Mouse (Mus musculus) CH12.LX (cell line): ENCODE measurements at regions not wholly inside any gene's neighbourhood (a gene's known extent, or its start where the extent isn't known, plus 50 kb on each side); places are given as distances from the start of the nearest gene placed in this dataset.

Experiments
- DNase-seq: peaks from one replicate; pipeline ENCODE4 v3.0.0-alpha.2; 2013; ENCODE audit errors: extremely low read depth
- H3K27ac ChIP-seq: 2 replicates; pipeline ENCODE4 v1.5.1; 2012; ENCODE audit warnings: low read depth, mild to moderate bottlenecking, control low read depth, moderate library complexity; ENCODE audit not compliant: insufficient read depth
- H3K27me3 ChIP-seq: replicated peaks from 2 replicates; pipeline ENCODE3; 2012; ENCODE audit warnings: inconsistent platforms
- H3K36me3 ChIP-seq, 2 experiments: replicated peaks in 1 of 2; 2 replicates each; pipeline versions ENCODE3 to v1.6.1; 2012; ENCODE audit warnings: inconsistent platforms in 1 of 2, low read length in 1 of 2, mild to moderate bottlenecking in 1 of 2, mixed read lengths in 1 of 2, moderate library complexity in 1 of 2; ENCODE audit not compliant: control insufficient read depth in 1 of 2, insufficient read depth in 1 of 2
- H3K4me1 ChIP-seq, 2 experiments: 2 replicates each; pipeline ENCODE4 v1.6.1; 2012; ENCODE audit warnings: inconsistent platforms in 1 of 2, moderate library complexity in 1 of 2; ENCODE audit not compliant: insufficient read depth in 2 of 2, control insufficient read depth in 1 of 2
- H3K4me2 ChIP-seq: 2 replicates; pipeline ENCODE4 v1.6.1; 2012; ENCODE audit warnings: low read depth, mild to moderate bottlenecking, control low read depth; ENCODE audit not compliant: poor library complexity, insufficient read depth, severe bottlenecking
- H3K4me3 ChIP-seq, 3 experiments: fragments of 150-350 bp in 1 of 3; sonication (generic) in 1 of 3; replicated peaks in 1 of 3; 2 replicates each; pipeline versions ENCODE3 to v1.5.1; 2011 to 2012; ENCODE audit warnings: low read depth in 2 of 3, low read length in 2 of 3, mild to moderate bottlenecking in 2 of 3, moderate library complexity in 2 of 3, control low read depth in 1 of 3, improper control_type of control experiment in 1 of 3, inconsistent platforms in 1 of 3, mixed read lengths in 1 of 3; ENCODE audit not compliant: poor library complexity in 1 of 3
- H3K79me2 ChIP-seq: replicated peaks from 2 replicates; pipeline ENCODE4 v1.6.1; 2012; ENCODE audit warnings: mild to moderate bottlenecking, moderate library complexity; ENCODE audit not compliant: control insufficient read depth, poor library complexity, insufficient read depth, severe bottlenecking; ENCODE audit errors: extremely low read depth
- H3K9ac ChIP-seq: 2 replicates; pipeline ENCODE4 v1.6.1; 2012; ENCODE audit warnings: low read depth, mild to moderate bottlenecking, control low read depth, moderate library complexity; ENCODE audit not compliant: insufficient read depth
- H3K9me3 ChIP-seq: replicated peaks from 2 replicates; pipeline ENCODE3; 2012; ENCODE audit warnings: low read length, inconsistent platforms, mixed read lengths
- BHLHE40 ChIP-seq: IDR thresholded peaks from 2 replicates; pipeline ENCODE4 v1.6.1; 2011; ENCODE audit warnings: mild to moderate bottlenecking, low read depth, low read length, improper control_type of control experiment
- CHD1 ChIP-seq: IDR thresholded peaks from 2 replicates; pipeline ENCODE4 v1.6.1; 2012; ENCODE audit warnings: low read depth, low read length, improper control_type of control experiment, inconsistent platforms
- CHD2 ChIP-seq: IDR thresholded peaks from 2 replicates; pipeline ENCODE4 v1.6.1; 2011; ENCODE audit warnings: low read length, improper control_type of control experiment
- CTCF ChIP-seq, 2 experiments: IDR thresholded peaks in 1 of 2; conservative IDR thresholded peaks in 1 of 2; 2 replicates each; pipeline ENCODE4 v1.5.1; 2011 to 2012; ENCODE audit warnings: low read depth in 2 of 2, low read length in 2 of 2, improper control_type of control experiment in 1 of 2, inconsistent platforms in 1 of 2, mild to moderate bottlenecking in 1 of 2, moderate library complexity in 1 of 2
- E2F4 ChIP-seq: IDR thresholded peaks from 2 replicates; pipeline ENCODE4 v1.6.1; 2011; ENCODE audit warnings: low read depth, low read length, improper control_type of control experiment; ENCODE audit not compliant: insufficient replicate concordance
- EP300 ChIP-seq: IDR thresholded peaks from 2 replicates; pipeline ENCODE4 v1.6.1; 2011; ENCODE audit warnings: low read length, improper control_type of control experiment
- ETS1 ChIP-seq: conservative IDR thresholded peaks from 2 replicates; pipeline ENCODE4 v1.6.1; 2012; ENCODE audit warnings: low read depth, mild to moderate bottlenecking, inconsistent platforms, low read length, improper control_type of control experiment, moderate library complexity
- HCFC1 ChIP-seq: IDR thresholded peaks from 2 replicates; pipeline ENCODE4 v1.6.1; 2012; ENCODE audit warnings: low read depth, mild to moderate bottlenecking, inconsistent platforms, low read length, improper control_type of control experiment
- JUN ChIP-seq: IDR thresholded peaks from 2 replicates; pipeline ENCODE4 v1.6.1; 2011; ENCODE audit warnings: low read depth, mild to moderate bottlenecking, low read length, improper control_type of control experiment, moderate library complexity; ENCODE audit not compliant: insufficient read depth
- JUND ChIP-seq: conservative IDR thresholded peaks from 2 replicates; pipeline ENCODE4 v1.6.1; 2011; ENCODE audit warnings: low read depth, low read length, improper control_type of control experiment
- KAT2A ChIP-seq: IDR thresholded peaks from 2 replicates; pipeline ENCODE4 v1.6.1; 2012; ENCODE audit warnings: low read length, improper control_type of control experiment, inconsistent platforms; ENCODE audit not compliant: insufficient replicate concordance
- MAFK ChIP-seq: IDR thresholded peaks from 2 replicates; pipeline ENCODE4 v1.6.1; 2011; ENCODE audit warnings: low read length, improper control_type of control experiment; ENCODE audit not compliant: insufficient replicate concordance
- MEF2A ChIP-seq: IDR thresholded peaks from 2 replicates; pipeline ENCODE4 v1.6.1; 2014; ENCODE audit warnings: low read depth, mild to moderate bottlenecking, inconsistent platforms, low read length, improper control_type of control experiment, borderline replicate concordance
- MXI1 ChIP-seq: IDR thresholded peaks from 2 replicates; pipeline ENCODE4 v1.6.1; 2011; ENCODE audit warnings: mild to moderate bottlenecking, low read depth, low read length, improper control_type of control experiment
- MYC ChIP-seq: IDR thresholded peaks from 2 replicates; pipeline ENCODE4 v1.6.1; 2011; ENCODE audit warnings: low read depth, mild to moderate bottlenecking, improper control_type of control experiment, low read length
- POLR2A ChIP-seq: IDR thresholded peaks from 2 replicates; pipeline ENCODE4 v1.6.1; 2011; ENCODE audit warnings: low read depth, mild to moderate bottlenecking, improper control_type of control experiment, low read length
- POLR2AphosphoS2 ChIP-seq: IDR thresholded peaks from 2 replicates; pipeline ENCODE4 v1.6.1; 2011; ENCODE audit warnings: low read depth, low read length, improper control_type of control experiment
- RAD21 ChIP-seq: IDR thresholded peaks from 2 replicates; pipeline ENCODE4 v1.6.1; 2011; ENCODE audit warnings: low read depth, mild to moderate bottlenecking, low read length, improper control_type of control experiment, moderate library complexity
- RCOR1 ChIP-seq: conservative IDR thresholded peaks from 2 replicates; pipeline ENCODE4 v1.6.1; 2012; ENCODE audit warnings: low read depth, mild to moderate bottlenecking, inconsistent platforms, low read length, improper control_type of control experiment
- SIN3A ChIP-seq: IDR thresholded peaks from 2 replicates; pipeline ENCODE4 v1.6.1; 2012; ENCODE audit warnings: low read length, improper control_type of control experiment, inconsistent platforms
- TBP ChIP-seq: conservative IDR thresholded peaks from 2 replicates; pipeline ENCODE4 v1.6.1; 2011; ENCODE audit warnings: low read depth, low read length, improper control_type of control experiment
- TCF12 ChIP-seq: IDR thresholded peaks from 2 replicates; pipeline ENCODE4 v1.6.1; 2014; ENCODE audit warnings: low read depth, mild to moderate bottlenecking, inconsistent platforms, low read length, improper control_type of control experiment
- USF1 ChIP-seq: IDR thresholded peaks from 2 replicates; pipeline ENCODE4 v1.6.1; 2014; ENCODE audit warnings: low read depth, mild to moderate bottlenecking, inconsistent platforms, low read length, improper control_type of control experiment
- ZC3H11A ChIP-seq: IDR thresholded peaks from 2 replicates; pipeline ENCODE4 v1.6.1; 2012; ENCODE audit warnings: low read depth, mild to moderate bottlenecking, inconsistent platforms, low read length, improper control_type of control experiment
- ZKSCAN1 ChIP-seq: IDR thresholded peaks from 2 replicates; pipeline ENCODE4 v1.6.1; 2012; ENCODE audit warnings: low read depth, inconsistent platforms, low read length, improper control_type of control experiment, borderline replicate concordance
- ZMIZ1 ChIP-seq: IDR thresholded peaks from 2 replicates; pipeline ENCODE4 v1.6.1; 2012; ENCODE audit warnings: low read depth, mild to moderate bottlenecking, inconsistent platforms, low read length, improper control_type of control experiment
- dilution Hi-C: fragments of 300-500 bp; cut with MboI; formaldehyde crosslinking; loops from 2 replicates; pipeline ENCODE4 v1.14.3; 2020; ENCODE audit warnings: low sequenced_read_pairs; ENCODE audit not compliant: extremely low pct_unique_long_range_greater_than_20kb, extremely low pct_ligation_motif_present
- in situ Hi-C: fragments of 300-500 bp; cut with MboI; formaldehyde crosslinking; loops from 3 replicates; pipeline ENCODE4 v1.14.3; 2019; ENCODE audit warnings: low sequenced_read_pairs, low pct_ligation_motif_present, low pct_unique_long_range_greater_than_20kb, mixed read lengths

DNA sequence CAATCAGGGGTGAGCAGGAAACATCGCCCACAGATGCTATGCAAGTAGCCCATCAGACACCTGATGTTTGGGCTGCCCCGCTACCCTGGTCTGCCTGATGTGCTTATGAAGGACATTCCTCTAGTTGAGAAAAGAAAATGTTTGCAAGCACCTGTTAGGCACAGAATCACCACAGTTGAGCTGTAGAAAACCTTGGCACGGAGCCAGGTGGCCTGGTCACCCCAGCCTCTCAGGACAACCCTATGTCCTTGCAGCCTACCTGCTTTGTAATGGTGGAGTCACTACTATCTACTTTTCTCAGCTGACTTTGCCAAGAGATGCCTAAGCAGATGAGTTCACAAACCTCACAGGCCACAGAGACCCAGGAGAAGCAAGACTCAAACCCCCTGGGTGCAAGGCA, 86.9 kb upstream of the Irx2 start:
- TF ChIP-seq MEF2A (no peak), BHLHE40 (no peak), POLR2A (no peak), MAFK (no peak), HCFC1 (no peak), RCOR1 (no peak), ZMIZ1 (no peak), JUND (no peak), ZC3H11A (no peak)
- H3K27ac ChIP-seq = no peak overlapping the region
- no peaks in the 10 kb centered on the region for H3K4me1 ChIP-seq
- H3K4me2 ChIP-seq = no peak overlapping the region
- H3K9me3 ChIP-seq = peaks cover 72% of the 10 kb centered on the region
- dilution Hi-C loops (no loop called here), in situ Hi-C loops (no loop called here)
- H3K36me3 ChIP-seq = no peaks in the 10 kb centered on the region
- no peak for DNase-seq
- H3K9ac ChIP-seq = no peak overlapping the region
- no peak overlapping the region for H3K4me3 ChIP-seq
- H3K79me2 ChIP-seq = no peaks in the 10 kb centered on the region
- no peaks in the 10 kb centered on the region for H3K27me3 ChIP-seq

DNA sequence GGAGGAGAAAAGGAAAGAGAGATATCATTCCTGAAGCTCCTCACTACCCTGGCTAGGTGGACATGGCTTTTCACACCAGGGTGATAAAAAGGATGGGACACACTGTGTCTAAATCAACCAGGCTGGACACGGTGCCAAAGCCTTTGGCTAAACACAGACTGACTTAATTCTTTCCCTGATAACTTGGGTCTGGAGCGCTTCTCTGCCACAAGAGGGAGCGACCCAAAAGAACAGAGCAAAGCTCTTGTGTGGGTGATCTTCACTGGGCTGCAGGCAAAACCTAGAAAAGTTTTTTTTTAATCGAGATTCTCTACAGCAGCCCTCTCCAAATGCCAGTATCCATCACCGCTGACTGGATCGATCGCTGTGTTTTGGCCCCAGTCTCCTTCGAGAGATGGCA, 70.7 kb upstream of the Irx2 start:
- Histone ChIP-seq H3K36me3 (no peaks in the 10 kb centered on the region), H3K9ac (no peak overlapping the region), H3K79me2 (no peaks in the 10 kb centered on the region), H3K27me3 (no peaks in the 10 kb centered on the region), H3K4me1 (no peaks in the 10 kb centered on the region)
- in situ Hi-C loops = no loop called here
- no peak for TF ChIP-seq JUND
- TF ChIP-seq RAD21 = no peak
- no peak for TF ChIP-seq POLR2AphosphoS2
- no peak for TF ChIP-seq BHLHE40
- no peak for TF ChIP-seq CHD1
- TF ChIP-seq EP300 = no peak
- TF ChIP-seq TCF12 = no peak
- TF ChIP-seq E2F4 = no peak
- no peak for TF ChIP-seq TBP
- TF ChIP-seq CTCF (conservative IDR thresholded peaks at IDR 0.05 in 1 of 2, IDR thresholded peaks at IDR 0.05 in 1 of 2; ENCODE audit: low read depth in 2 of 2, low read length in 2 of 2) = no peak
- TF ChIP-seq ZMIZ1 = no peak
- TF ChIP-seq, all 38 proteins: peak for 0
- H3K9me3 ChIP-seq = peaks cover 74% of the 10 kb centered on the region
- dilution Hi-C loops = no loop called here
- H3K27ac ChIP-seq = no peak overlapping the region
- no peak for DNase-seq
- no peak overlapping the region for H3K4me2 ChIP-seq
- no peak overlapping the region for H3K4me3 ChIP-seq

DNA sequence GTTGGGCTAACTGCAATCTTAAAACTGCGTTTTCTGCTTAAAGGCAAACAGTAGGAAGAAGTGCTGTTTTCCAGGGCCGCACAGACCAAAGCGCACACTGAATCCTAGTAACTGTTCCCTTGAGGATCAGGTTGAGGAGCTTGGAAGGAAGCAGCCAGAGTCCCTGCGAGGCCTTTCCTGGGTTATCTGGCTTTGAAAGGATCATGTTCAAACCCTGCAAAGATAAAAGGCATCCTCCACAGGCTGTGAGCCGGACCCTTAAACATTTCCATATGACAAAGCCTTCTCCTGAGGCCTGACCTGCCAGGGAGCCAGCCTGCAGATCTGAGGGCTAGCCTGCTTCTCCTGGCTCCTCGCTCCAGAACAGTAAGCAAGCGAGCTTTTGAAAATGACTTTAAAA, 56.7 kb upstream of the Irx2 start:
- Histone ChIP-seq H3K9ac (no peak overlapping the region), H3K9me3 (peaks cover 55% of the 10 kb centered on the region), H3K4me1 (no peaks in the 10 kb centered on the region), H3K27ac (no peak overlapping the region), H3K27me3 (no peaks in the 10 kb centered on the region), H3K79me2 (no peaks in the 10 kb centered on the region), H3K36me3 (no peaks in the 10 kb centered on the region), H3K4me2 (no peak overlapping the region), H3K4me3 (no peak overlapping the region)
- in situ Hi-C loops = no loop called here
- dilution Hi-C loops = no loop called here
- TF ChIP-seq JUND (no peak), POLR2AphosphoS2 (no peak), E2F4 (no peak), USF1 (no peak), SIN3A (no peak), CHD2 (no peak), CHD1 (no peak), JUN (no peak), ETS1 (no peak), ZC3H11A (no peak), RCOR1 (no peak), MYC (no peak), ZKSCAN1 (no peak), RAD21 (no peak), HCFC1 (no peak), MAFK (no peak), MXI1 (no peak), KAT2A (no peak), CTCF (conservative IDR thresholded peaks at IDR 0.05 in 1 of 2, IDR thresholded peaks at IDR 0.05 in 1 of 2; ENCODE audit: low read depth in 2 of 2, low read length in 2 of 2) (no peak), TCF12 (no peak)
- DNase-seq = no peak
